Mouse (Mus musculus) adrenal gland, adult 8-10 months (tissue): ENCODE results near the gene A230050P20Rik. TPM values are rescaled to one million over a fixed set of nuclear protein-coding genes. Genes with fewer than 3 reads are reported as not detected.
A peak's percentile ranks its signal among the peaks of the same experiment; 100 is the strongest.
"Not testable (repeated sequence)": the region's sequence is repeated elsewhere in the genome, so short reads cannot be mapped to it uniquely, and the experiment has no call there.

Experiments used
- DNase-seq: peaks from one replicate; pipeline ENCODE4 v3.0.0; 2022
- total RNA-seq, 4 experiments: library from RNA; stranded (reverse); gene quantifications; 2 replicates each; pipeline ENCODE4 v1.2.4; 2022

The A230050P20Rik gene
- 10 to 100 TPM; 17.8 to 48.3 (median 32.4) TPM for total RNA-seq

GRCm38 (mm10) chr9:20868448-20869001 is at the start of gene A230050P20Rik:
A230050P20Rik (plus strand) TSS chr9:20868642.
- no peak for DNase-seq

- no peak for DNase-seq
Observed at GRCm38 (mm10) chr9:20820001-20820400, 48.4 kb upstream of the A230050P20Rik start.

- no peak for DNase-seq
Observed at GRCm38 (mm10) chr9:20822821-20823220, 45.6 kb upstream of the A230050P20Rik start.

GRCm38 (mm10) chr9:20825781-20826180 is 42.7 kb upstream of the A230050P20Rik start:
- DNase-seq = no peak

GRCm38 (mm10) chr9:20828127-20828526 is 40.3 kb upstream of the A230050P20Rik start:
- DNase-seq = no peak

GRCm38 (mm10) chr9:20830901-20831643 is 37.4 kb upstream of the A230050P20Rik start:
- DNase-seq = peak; percentile 89

- no peak for DNase-seq
Observed at GRCm38 (mm10) chr9:20834881-20835280, 33.6 kb upstream of the A230050P20Rik start.

- not testable (repeated sequence) for DNase-seq
Observed at GRCm38 (mm10) chr9:20835431-20835954, 32.9 kb upstream of the A230050P20Rik start.

- DNase-seq = no peak
Observed at GRCm38 (mm10) chr9:20837184-20837947, 31.1 kb upstream of the A230050P20Rik start.

- no peak for DNase-seq
Observed at GRCm38 (mm10) chr9:20838931-20839330, 29.5 kb upstream of the A230050P20Rik start.

GRCm38 (mm10) chr9:20842211-20842610 is 26.2 kb upstream of the A230050P20Rik start:
- no peak for DNase-seq

- no peak for DNase-seq
Observed at GRCm38 (mm10) chr9:20842670-20843069, 25.8 kb upstream of the A230050P20Rik start.

- DNase-seq = no peak
Observed at GRCm38 (mm10) chr9:20850179-20850578, 18.3 kb upstream of the A230050P20Rik start.

- DNase-seq = no peak
Observed at GRCm38 (mm10) chr9:20857131-20857530, 11.3 kb upstream of the A230050P20Rik start.

GRCm38 (mm10) chr9:20859926-20860325 is 8.5 kb upstream of the A230050P20Rik start:
- DNase-seq = no peak

- no peak for DNase-seq
Observed at GRCm38 (mm10) chr9:20861821-20862220, 6.6 kb upstream of the A230050P20Rik start.

GRCm38 (mm10) chr9:20862225-20862624 is 6.2 kb upstream of the A230050P20Rik start:
- no peak for DNase-seq

GRCm38 (mm10) chr9:20866879-20867278 is 1.6 kb upstream of the A230050P20Rik start:
- no peak for DNase-seq

- no peak for DNase-seq
Observed at GRCm38 (mm10) chr9:20869246-20869645, 804 bp downstream of the A230050P20Rik start.

GRCm38 (mm10) chr9:20870211-20871173 is 2.0 kb downstream of the A230050P20Rik start:
- DNase-seq = no peak

- DNase-seq = no peak
Observed at GRCm38 (mm10) chr9:20872991-20873390, 4.5 kb downstream of the A230050P20Rik start.

- DNase-seq = no peak
Observed at GRCm38 (mm10) chr9:20873521-20873920, 5.1 kb downstream of the A230050P20Rik start.
